7 mouse cellular contexts compared by ENCODE assay signal in the genomic region with DNA sequence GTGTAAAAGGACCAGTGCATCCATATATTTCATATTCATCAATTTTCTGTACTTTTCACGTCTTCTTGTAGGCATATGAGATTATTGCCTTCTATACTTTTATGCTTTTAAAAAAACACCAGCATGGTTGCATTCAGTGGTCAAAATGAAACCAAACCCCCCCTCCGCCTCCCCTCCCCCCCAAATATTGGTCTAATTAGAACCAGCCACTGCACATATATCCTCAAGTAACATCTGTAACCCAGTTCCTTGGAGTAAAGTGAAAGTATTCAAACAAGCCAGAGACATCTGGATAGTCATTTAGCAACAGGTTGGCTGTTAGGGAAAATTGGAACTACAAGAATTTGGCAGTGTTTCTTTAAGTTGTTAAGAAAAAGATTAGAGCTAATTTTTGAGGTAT. TPM values are rescaled to one million over a fixed set of nuclear protein-coding genes. Genes with fewer than 3 reads are reported as not detected.
DNase-seq lines count a peak whose midpoint lies in the region; ATAC-seq and TF ChIP-seq lines count a peak whose summit lies in the region.

No protein-coding gene starts in this region.

- H3K4me2 ChIP-seq in lung, postnatal 0 days (replicated peaks; ENCODE audit: low read depth, low read length), result peak overlapping the region; percentile 99
- peak overlapping the region; percentile 94; the same call in 1 of the 2 replicates for H3K4me2 ChIP-seq in forebrain, embryonic 11.5 days (ENCODE audit: low read depth, low read length, severe bottlenecking)
- H3K4me2 ChIP-seq in limb, embryonic 11.5 days (ENCODE audit: low read depth, severe bottlenecking), result peak overlapping the region; percentile 96
- peak overlapping the region; percentile 98 for H3K4me2 ChIP-seq in stomach, embryonic 15.5 days

- TF ChIP-seq EP300 in lung, postnatal 0 days (IDR thresholded peaks at IDR 0.05), result no peak

- H3K4me1 ChIP-seq in lung, postnatal 0 days (ENCODE audit: insufficient read depth, low read depth, low read length), result no peaks in the 10 kb centered on the region
- H3K4me1 ChIP-seq in forebrain, embryonic 11.5 days (replicated peaks; ENCODE audit: control insufficient read depth, insufficient read depth, low read length), result peaks cover 13% of the 10 kb centered on the region; the same call in 1 of the 2 replicates
- no peaks in the 10 kb centered on the region for H3K4me1 ChIP-seq in limb, embryonic 11.5 days (ENCODE audit: control insufficient read depth, insufficient read depth, low read length)
- H3K4me1 ChIP-seq in stomach, embryonic 15.5 days, result peaks cover 10% of the 10 kb centered on the region; the same call in 1 of the 2 replicates

- H3K27ac ChIP-seq in lung, postnatal 0 days (ENCODE audit: low read length), result peak overlapping the region; percentile 99
- no peak overlapping the region for H3K27ac ChIP-seq in forebrain, embryonic 11.5 days (ENCODE audit: low read depth, low read length)
- H3K27ac ChIP-seq in limb, embryonic 11.5 days (replicated peaks; ENCODE audit: low read depth, low read length), result no peak overlapping the region
- H3K27ac ChIP-seq in stomach, embryonic 15.5 days, result peak overlapping the region; percentile 97; the same call in 1 of the 2 replicates

- no peak for TF ChIP-seq CTCF in lung, postnatal 0 days (IDR thresholded peaks at IDR 0.05)

- DNase-seq in lung, postnatal 0 days (ENCODE audit: low spot score), result no peak
- no peak for DNase-seq in lung, postnatal 4 days
- DNase-seq in forebrain, embryonic 11.5 days (ENCODE audit: low spot score), result no peak
- DNase-seq in limb, embryonic 11.5 days (ENCODE audit: low spot score), result no peak
- DNase-seq in ovary, postnatal 36 days (ENCODE audit: low spot score), result no peak
- no peak for DNase-seq in left cerebral cortex, postnatal 10 days (ENCODE audit: extremely low spot score in 1 of 2, low spot score in 2 of 2)

- no peaks in the 10 kb centered on the region for H3K9me3 ChIP-seq in lung, postnatal 0 days (ENCODE audit: low read length)
- no peaks in the 10 kb centered on the region for H3K9me3 ChIP-seq in forebrain, embryonic 11.5 days (ENCODE audit: control insufficient read depth, low read length)
- H3K9me3 ChIP-seq in limb, embryonic 11.5 days (ENCODE audit: control insufficient read depth, low read length), result no peaks in the 10 kb centered on the region
- no peaks in the 10 kb centered on the region for H3K9me3 ChIP-seq in stomach, embryonic 15.5 days

- no peak overlapping the region; the same call in 1 of the 2 replicates for H3K9ac ChIP-seq in lung, postnatal 0 days (replicated peaks; ENCODE audit: low read depth)
- peak overlapping the region; percentile 87; the same call in 1 of the 2 replicates for H3K9ac ChIP-seq in forebrain, embryonic 11.5 days (ENCODE audit: low read length)
- H3K9ac ChIP-seq in limb, embryonic 11.5 days (ENCODE audit: low read length), result no peak overlapping the region
- 0 out of 2 replicates have a peak overlapping the region, but pooled peaks have one; percentile 89 for H3K9ac ChIP-seq in stomach, embryonic 15.5 days

- ATAC-seq in lung, postnatal 0 days, result no peak
- no peak for ATAC-seq in forebrain, embryonic 11.5 days (replicated peaks; ENCODE audit: low FRiP score)
- no peak for ATAC-seq in limb, embryonic 11.5 days (ENCODE audit: insufficient number of reproducible peaks, low FRiP score, low TSS enrichment, low read depth)
- no peak for ATAC-seq in stomach, embryonic 15.5 days (ENCODE audit: insufficient read depth, low FRiP score, low read depth)

- 74% methylated on average over 2 of the region's 2 CpGs for WGBS in lung, postnatal 0 days
- 62% methylated on average over 2 of the region's 2 CpGs for WGBS in forebrain, embryonic 11.5 days
- 32% methylated on average over 2 of the region's 2 CpGs for WGBS in limb, embryonic 11.5 days
- WGBS in stomach, embryonic 15.5 days, result 58% methylated on average over 2 of the region's 2 CpGs

- H3K27me3 ChIP-seq in lung, postnatal 0 days (replicated peaks; ENCODE audit: insufficient read depth, low read length), result 0 out of 2 replicates have a peak, but pooled peaks cover 4% of the 10 kb centered on the region
- peaks cover 10% of the 10 kb centered on the region for H3K27me3 ChIP-seq in forebrain, embryonic 11.5 days (ENCODE audit: control insufficient read depth, insufficient read depth, low read length)
- H3K27me3 ChIP-seq in limb, embryonic 11.5 days (ENCODE audit: control insufficient read depth, insufficient read depth, low read length), result peaks cover 19% of the 10 kb centered on the region
- H3K27me3 ChIP-seq in stomach, embryonic 15.5 days (replicated peaks), result no peaks in the 10 kb centered on the region; the same call in 1 of the 2 replicates

- no peaks in the 10 kb centered on the region for H3K36me3 ChIP-seq in lung, postnatal 0 days (ENCODE audit: insufficient read depth, low read length)
- H3K36me3 ChIP-seq in forebrain, embryonic 11.5 days (ENCODE audit: control insufficient read depth, insufficient read depth, low read length), result no peaks in the 10 kb centered on the region
- no peaks in the 10 kb centered on the region for H3K36me3 ChIP-seq in limb, embryonic 11.5 days (ENCODE audit: control insufficient read depth, insufficient read depth, low read length)
- H3K36me3 ChIP-seq in stomach, embryonic 15.5 days, result no peaks in the 10 kb centered on the region

- intact Hi-C loops in left cerebral cortex, postnatal 10 days (cut with DNase I), result no loop called here

- peak overlapping the region; percentile 84; the same call in 1 of the 2 replicates for H3K4me3 ChIP-seq in lung, postnatal 0 days (ENCODE audit: low read depth, low read length)
- peak overlapping the region; percentile 66; the same call in 1 of the 2 replicates for H3K4me3 ChIP-seq in forebrain, embryonic 11.5 days (ENCODE audit: low read depth, low read length)
- no peak overlapping the region for H3K4me3 ChIP-seq in limb, embryonic 11.5 days (ENCODE audit: low read depth, low read length)
- peak overlapping the region; percentile 78 for H3K4me3 ChIP-seq in stomach, embryonic 15.5 days (replicated peaks)

RNA-seq across cellular contexts. Expression of a gene that starts 0.5 kb away (rescaled TPM):
- polyA plus RNA-seq in lung, postnatal 0 days (2015; fragmentation: Nextera tagmentation; extraction: Ambion mirVana), result 6.0 and 8.2 TPM in 2 replicates
- polyA plus RNA-seq in forebrain, embryonic 11.5 days (2014; fragmentation: Nextera tagmentation; extraction: Ambion mirVana), result 9.3 and 9.5 TPM in 2 replicates
- polyA plus RNA-seq in limb, embryonic 11.5 days (2014; fragmentation: Nextera tagmentation; extraction: Ambion mirVana), result 1.4 and 2.0 TPM in 2 replicates
- polyA plus RNA-seq in stomach, embryonic 15.5 days (2015; fragmentation: Nextera tagmentation; extraction: Ambion mirVana), result 10.6 and 11.7 TPM in 2 replicates
- 1 to 10 TPM; 5.3 to 5.9 TPM for total RNA-seq in left cerebral cortex, postnatal 10 days (2021)

RNA-seq across cellular contexts. Expression of a gene that starts 8.9 kb away (rescaled TPM):
- polyA plus RNA-seq in lung, postnatal 0 days (2015; fragmentation: Nextera tagmentation; extraction: Ambion mirVana), result 17.9 and 21.2 TPM in 2 replicates
- polyA plus RNA-seq in forebrain, embryonic 11.5 days (2014; fragmentation: Nextera tagmentation; extraction: Ambion mirVana), result 42.7 and 42.9 TPM in 2 replicates
- 33.9 and 34.6 TPM in 2 replicates for polyA plus RNA-seq in limb, embryonic 11.5 days (2014; fragmentation: Nextera tagmentation; extraction: Ambion mirVana)
- 24.3 and 27.1 TPM in 2 replicates for polyA plus RNA-seq in stomach, embryonic 15.5 days (2015; fragmentation: Nextera tagmentation; extraction: Ambion mirVana)
- total RNA-seq in left cerebral cortex, postnatal 10 days (2021), result 10 to 100 TPM; 31.8 to 34.3 TPM

Comparison
In these comparisons a context has a peak if more than half of its experiments do, and no peak if none do; other contexts are left out.
1. H3K27ac ChIP-seq: peak in lung, postnatal 0 days (single experiment) and stomach, embryonic 15.5 days (single experiment); none in forebrain, embryonic 11.5 days (single experiment) and limb, embryonic 11.5 days (single experiment).
2. H3K9ac ChIP-seq: peak in forebrain, embryonic 11.5 days (single experiment) and stomach, embryonic 15.5 days (single experiment); none in lung, postnatal 0 days (single experiment) and limb, embryonic 11.5 days (single experiment).
3. Peak in every context shown above with its lines, with median percentiles within 50 percentile points of each other: H3K4me2 ChIP-seq.